Mouse (Mus musculus) CH12.LX (cell line): ENCODE results near the gene Dusp3. TPM values are rescaled to one million over a fixed set of nuclear protein-coding genes. Genes with fewer than 3 reads are reported as not detected.

Experiments used
- DNase-seq: peaks from one replicate; pipeline ENCODE4 v3.0.0-alpha.2; 2013; ENCODE audit errors: extremely low read depth
- H3K27ac ChIP-seq: 2 replicates; pipeline ENCODE4 v1.5.1; 2012; ENCODE audit warnings: low read depth, mild to moderate bottlenecking, control low read depth, moderate library complexity; ENCODE audit not compliant: insufficient read depth
- H3K27me3 ChIP-seq: replicated peaks from 2 replicates; pipeline ENCODE3; 2012; ENCODE audit warnings: inconsistent platforms
- H3K36me3 ChIP-seq, 2 experiments: replicated peaks in 1 of 2; 2 replicates each; pipeline versions ENCODE3 to v1.6.1; 2012; ENCODE audit warnings: inconsistent platforms in 1 of 2, low read length in 1 of 2, mild to moderate bottlenecking in 1 of 2, mixed read lengths in 1 of 2, moderate library complexity in 1 of 2; ENCODE audit not compliant: control insufficient read depth in 1 of 2, insufficient read depth in 1 of 2
- H3K4me1 ChIP-seq, 2 experiments: 2 replicates each; pipeline ENCODE4 v1.6.1; 2012; ENCODE audit warnings: inconsistent platforms in 1 of 2, moderate library complexity in 1 of 2; ENCODE audit not compliant: insufficient read depth in 2 of 2, control insufficient read depth in 1 of 2
- H3K4me2 ChIP-seq: 2 replicates; pipeline ENCODE4 v1.6.1; 2012; ENCODE audit warnings: low read depth, mild to moderate bottlenecking, control low read depth; ENCODE audit not compliant: poor library complexity, insufficient read depth, severe bottlenecking
- H3K4me3 ChIP-seq, 3 experiments: fragments of 150-350 bp in 1 of 3; sonication (generic) in 1 of 3; replicated peaks in 1 of 3; 2 replicates each; pipeline versions ENCODE3 to v1.5.1; 2011 to 2012; ENCODE audit warnings: low read depth in 2 of 3, low read length in 2 of 3, mild to moderate bottlenecking in 2 of 3, moderate library complexity in 2 of 3, control low read depth in 1 of 3, improper control_type of control experiment in 1 of 3, inconsistent platforms in 1 of 3, mixed read lengths in 1 of 3; ENCODE audit not compliant: poor library complexity in 1 of 3
- H3K79me2 ChIP-seq: replicated peaks from 2 replicates; pipeline ENCODE4 v1.6.1; 2012; ENCODE audit warnings: mild to moderate bottlenecking, moderate library complexity; ENCODE audit not compliant: control insufficient read depth, poor library complexity, insufficient read depth, severe bottlenecking; ENCODE audit errors: extremely low read depth
- H3K9ac ChIP-seq: 2 replicates; pipeline ENCODE4 v1.6.1; 2012; ENCODE audit warnings: low read depth, mild to moderate bottlenecking, control low read depth, moderate library complexity; ENCODE audit not compliant: insufficient read depth
- H3K9me3 ChIP-seq: replicated peaks from 2 replicates; pipeline ENCODE3; 2012; ENCODE audit warnings: low read length, inconsistent platforms, mixed read lengths
- BHLHE40 ChIP-seq: IDR thresholded peaks from 2 replicates; pipeline ENCODE4 v1.6.1; 2011; ENCODE audit warnings: mild to moderate bottlenecking, low read depth, low read length, improper control_type of control experiment
- CHD2 ChIP-seq: IDR thresholded peaks from 2 replicates; pipeline ENCODE4 v1.6.1; 2011; ENCODE audit warnings: low read length, improper control_type of control experiment
- E2F4 ChIP-seq: IDR thresholded peaks from 2 replicates; pipeline ENCODE4 v1.6.1; 2011; ENCODE audit warnings: low read depth, low read length, improper control_type of control experiment; ENCODE audit not compliant: insufficient replicate concordance
- ETS1 ChIP-seq: conservative IDR thresholded peaks from 2 replicates; pipeline ENCODE4 v1.6.1; 2012; ENCODE audit warnings: low read depth, mild to moderate bottlenecking, inconsistent platforms, low read length, improper control_type of control experiment, moderate library complexity
- IRF4 ChIP-seq: IDR thresholded peaks from 2 replicates; pipeline ENCODE4 v1.6.1; 2014; ENCODE audit warnings: low read depth, mild to moderate bottlenecking, inconsistent platforms, low read length, improper control_type of control experiment
- MAX ChIP-seq: IDR thresholded peaks from 2 replicates; pipeline ENCODE4 v1.6.1; 2011; ENCODE audit warnings: low read length, improper control_type of control experiment
- MAZ ChIP-seq: IDR thresholded peaks from 2 replicates; pipeline ENCODE4 v1.6.1; 2012; ENCODE audit warnings: low read depth, mild to moderate bottlenecking, inconsistent platforms, low read length, improper control_type of control experiment, moderate library complexity
- MXI1 ChIP-seq: IDR thresholded peaks from 2 replicates; pipeline ENCODE4 v1.6.1; 2011; ENCODE audit warnings: mild to moderate bottlenecking, low read depth, low read length, improper control_type of control experiment
- MYC ChIP-seq: IDR thresholded peaks from 2 replicates; pipeline ENCODE4 v1.6.1; 2011; ENCODE audit warnings: low read depth, mild to moderate bottlenecking, improper control_type of control experiment, low read length
- NELFE ChIP-seq: IDR thresholded peaks from 2 replicates; pipeline ENCODE4 v1.6.1; 2011; ENCODE audit warnings: low read depth, low read length, improper control_type of control experiment
- NRF1 ChIP-seq: IDR thresholded peaks from 2 replicates; pipeline ENCODE4 v1.6.1; 2014; ENCODE audit warnings: low read depth, mild to moderate bottlenecking, inconsistent platforms, low read length, improper control_type of control experiment, moderate library complexity
- PAX5 ChIP-seq: IDR thresholded peaks from 2 replicates; pipeline ENCODE4 v1.6.1; 2012; ENCODE audit warnings: low read length, inconsistent platforms, mixed read lengths
- POLR2AphosphoS2 ChIP-seq: IDR thresholded peaks from 2 replicates; pipeline ENCODE4 v1.6.1; 2011; ENCODE audit warnings: low read depth, low read length, improper control_type of control experiment
- RCOR1 ChIP-seq: conservative IDR thresholded peaks from 2 replicates; pipeline ENCODE4 v1.6.1; 2012; ENCODE audit warnings: low read depth, mild to moderate bottlenecking, inconsistent platforms, low read length, improper control_type of control experiment
- USF1 ChIP-seq: IDR thresholded peaks from 2 replicates; pipeline ENCODE4 v1.6.1; 2014; ENCODE audit warnings: low read depth, mild to moderate bottlenecking, inconsistent platforms, low read length, improper control_type of control experiment
- USF2 ChIP-seq: conservative IDR thresholded peaks from 2 replicates; pipeline ENCODE4 v1.6.1; 2011; ENCODE audit warnings: low read depth, low read length, improper control_type of control experiment
- ZC3H11A ChIP-seq: IDR thresholded peaks from 2 replicates; pipeline ENCODE4 v1.6.1; 2012; ENCODE audit warnings: low read depth, mild to moderate bottlenecking, inconsistent platforms, low read length, improper control_type of control experiment
- ZMIZ1 ChIP-seq: IDR thresholded peaks from 2 replicates; pipeline ENCODE4 v1.6.1; 2012; ENCODE audit warnings: low read depth, mild to moderate bottlenecking, inconsistent platforms, low read length, improper control_type of control experiment
- dilution Hi-C: fragments of 300-500 bp; cut with MboI; formaldehyde crosslinking; loops from 2 replicates; pipeline ENCODE4 v1.14.3; 2020; ENCODE audit warnings: low sequenced_read_pairs; ENCODE audit not compliant: extremely low pct_unique_long_range_greater_than_20kb, extremely low pct_ligation_motif_present
- in situ Hi-C: fragments of 300-500 bp; cut with MboI; formaldehyde crosslinking; loops from 3 replicates; pipeline ENCODE4 v1.14.3; 2019; ENCODE audit warnings: low sequenced_read_pairs, low pct_ligation_motif_present, low pct_unique_long_range_greater_than_20kb, mixed read lengths
- polyA plus RNA-seq: library from polyadenylated mRNA; unstranded; fragments of >175 nt; gene quantifications from 2 replicates; pipeline ENCODE4 v1.2.1, GENCODE M21; 2012; ENCODE audit warnings: low read depth; ENCODE audit not compliant: insufficient read length
- total RNA-seq, 2 experiments: library from RNA; depleted of rRNA; stranded (reverse); fragments of 300-350 nt in 1 of 2; fragments of >200 nt in 1 of 2; gene quantifications; 2 replicates each; pipeline ENCODE4 v1.2.3; 2012 to 2014

Dusp3 gene
- total and polyA plus RNA-seq, 3 experiments = 5.6 to 23.6 (median 20.8) TPM

- Histone ChIP-seq H3K36me3 (no peaks in the 10 kb centered on the region), H3K4me3 (no peak overlapping the region), H3K4me2 (no peak overlapping the region), H3K27me3 (peaks cover 76% of the 10 kb centered on the region), H3K27ac (no peak overlapping the region), H3K4me1 (no peaks in the 10 kb centered on the region), H3K79me2 (no peaks in the 10 kb centered on the region), H3K9me3 (no peaks in the 10 kb centered on the region), H3K9ac (no peak overlapping the region)
- dilution Hi-C loops = no loop called here
- no peak for DNase-seq
- in situ Hi-C loops = no loop called here
- TF ChIP-seq NELFE (no peak), USF1 (no peak), MAZ (no peak), PAX5 (no peak)
These were observed 7.3 kb upstream of the Dusp3 start for GRCm38 (mm10) chr11:101994100-101994499.

GRCm38 (mm10) chr11:101992411-101992810, 5.6 kb upstream of the Dusp3 start:
- H3K4me3 ChIP-seq = no peak overlapping the region

GRCm38 (mm10) chr11:101991813-101992212, 5.0 kb upstream of the Dusp3 start:
- no peak for TF ChIP-seq RCOR1
- no peak for TF ChIP-seq E2F4
- TF ChIP-seq POLR2AphosphoS2 = no peak
- TF ChIP-seq MAX = no peak
- no peak for TF ChIP-seq IRF4
- no peak for TF ChIP-seq NRF1
- TF ChIP-seq MYC = no peak
- TF ChIP-seq MAZ = no peak
- no peak for TF ChIP-seq NELFE
- no peak for TF ChIP-seq CHD2
- TF ChIP-seq MXI1 = no peak
- TF ChIP-seq ZC3H11A = no peak
- TF ChIP-seq PAX5 = no peak
- TF ChIP-seq ZMIZ1 = no peak
- TF ChIP-seq USF2 = no peak
- no peak for TF ChIP-seq ETS1
- TF ChIP-seq BHLHE40 = no peak
- no peak overlapping the region for H3K27ac ChIP-seq

More at GRCm38 (mm10) chr11:101992411-101992810, 5.6 kb upstream of the Dusp3 start:
- in situ Hi-C loops = no loop called here
- no peak overlapping the region for H3K4me2 ChIP-seq
- TF ChIP-seq E2F4 = no peak
- no peaks in the 10 kb centered on the region for H3K36me3 ChIP-seq
- no peak for DNase-seq
- dilution Hi-C loops = no loop called here
- no peaks in the 10 kb centered on the region for H3K79me2 ChIP-seq
- H3K9me3 ChIP-seq = no peaks in the 10 kb centered on the region
- H3K27me3 ChIP-seq = peaks cover 86% of the 10 kb centered on the region
- H3K9ac ChIP-seq = no peak overlapping the region
- H3K27ac ChIP-seq = no peak overlapping the region
- no peaks in the 10 kb centered on the region for H3K4me1 ChIP-seq

More at GRCm38 (mm10) chr11:101991813-101992212, 5.0 kb upstream of the Dusp3 start:
- Histone ChIP-seq H3K4me3 (no peak overlapping the region), H3K27me3 (peaks cover 89% of the 10 kb centered on the region), H3K4me1 (no peaks in the 10 kb centered on the region), H3K79me2 (no peaks in the 10 kb centered on the region), H3K9ac (no peak overlapping the region), H3K36me3 (no peaks in the 10 kb centered on the region), H3K9me3 (no peaks in the 10 kb centered on the region), H3K4me2 (no peak overlapping the region)
- no peak for DNase-seq
- dilution Hi-C loops (no loop called here), in situ Hi-C loops (no loop called here)
